Mouse (Mus musculus) heart, postnatal 25 days (tissue): ENCODE results near the gene Olfr503. TPM values are rescaled to one million over a fixed set of nuclear protein-coding genes. Genes with fewer than 3 reads are reported as not detected.
"Not testable (repeated sequence)": the region's sequence is repeated elsewhere in the genome, so short reads cannot be mapped to it uniquely, and the experiment has no call there.

ENCODE experiments used
- DNase-seq: peaks from one replicate; pipeline ENCODE4 v3.0.0; 2022; ENCODE audit warnings: low spot score
- intact Hi-C: fragments of 180-260 bp; cut with DNase I; formaldehyde crosslinking; loops from one replicate; pipeline ENCODE4 v1.15.1; 2025
- total RNA-seq, 2 experiments: library from RNA; stranded (reverse); gene quantifications; 2 replicates each; pipeline ENCODE4 v1.2.3; 2021

The Olfr503 gene
- total RNA-seq: not detected

- intact Hi-C loops, DNase-seq: not testable (repeated sequence)
These were observed at the start of gene Olfr503 for GRCm38 (mm10) chr7:108544227-108544626. Gene Olfr503 (plus strand): TSS chr7:108544527.

DNA sequence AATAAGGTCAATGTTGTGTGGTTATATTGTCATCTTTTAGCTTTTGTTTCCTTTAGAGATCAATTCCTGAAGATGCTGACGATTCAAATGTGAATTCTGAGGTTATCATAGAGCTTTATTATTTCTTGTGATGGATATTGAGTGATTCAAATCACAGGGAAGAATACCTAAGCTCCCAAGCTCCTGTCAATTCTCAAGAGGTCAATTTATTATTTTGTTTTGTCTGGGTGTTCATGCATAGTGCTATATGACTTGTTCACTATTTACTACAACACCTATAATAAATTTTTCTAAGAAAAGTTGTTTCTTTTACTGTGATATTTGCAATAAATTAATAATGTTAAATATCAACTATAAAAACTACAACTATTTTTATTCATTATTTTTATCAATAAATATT lies 19.4 kb upstream of the Olfr503 start, which contains the start of gene Olfr502:
Gene Olfr502, minus strand, starts transcription at position 101 of the 400 bp plus-strand sequence.
- no peak for DNase-seq
- intact Hi-C loops: no loop called here

- intact Hi-C loops: no loop called here
- no peak for DNase-seq
These were observed 1.9 kb upstream of the Olfr503 start for GRCm38 (mm10) chr7:108542416-108542815.

GRCm38 (mm10) chr7:108565693-108566092 lies 21.4 kb downstream of the Olfr503 start, which contains the start of gene Olfr504:
Gene Olfr504 (minus strand): TSS chr7:108565793.
- intact Hi-C loops: no loop called here

GRCm38 (mm10) chr7:108589797-108590196 lies 45.5 kb downstream of the Olfr503 start:
- intact Hi-C loops: no loop called here

More at GRCm38 (mm10) chr7:108565693-108566092, 21.4 kb downstream of the Olfr503 start, which contains the start of gene Olfr504:
- no peak for DNase-seq

More at GRCm38 (mm10) chr7:108589797-108590196, 45.5 kb downstream of the Olfr503 start:
- no peak for DNase-seq

Other genes with a start within 250 kb of the Olfr503 start
- not detected for gene Olfr491, start 231.1 kb upstream of the Olfr503 start, total RNA-seq
- not detected for gene Olfr492, start 220.9 kb upstream of the Olfr503 start, total RNA-seq
- not detected for gene Olfr493, start 197.5 kb upstream of the Olfr503 start, total RNA-seq
- not detected for gene Olfr494, start 179.2 kb upstream of the Olfr503 start, total RNA-seq
- not detected for gene Olfr495, start 151.4 kb upstream of the Olfr503 start, total RNA-seq
- not detected for gene Olfr497, start 124.1 kb upstream of the Olfr503 start, total RNA-seq
- gene Olfr498, start 79.2 kb upstream of the Olfr503 start, total RNA-seq: not detected
- not detected for gene Olfr502, start 19.5 kb upstream of the Olfr503 start, total RNA-seq
- gene Olfr504, start 21.3 kb downstream of the Olfr503 start, total RNA-seq: not detected
- gene Olfr506, start 66.3 kb downstream of the Olfr503 start, total RNA-seq: not detected
- not detected for gene Olfr507, start 77.3 kb downstream of the Olfr503 start, total RNA-seq
- gene Olfr508, start 85.5 kb downstream of the Olfr503 start, total RNA-seq: not detected
- not detected for gene Olfr509, start 107.4 kb downstream of the Olfr503 start, total RNA-seq
- not detected for gene Olfr510, start 121.9 kb downstream of the Olfr503 start, total RNA-seq
- not detected for gene Olfr512, start 168.8 kb downstream of the Olfr503 start, total RNA-seq
- not detected for gene Olfr513, start 206.4 kb downstream of the Olfr503 start, total RNA-seq